Mouse (Mus musculus) cerebellum, adult 8-10 months (tissue): ENCODE data around the gene Dnmt3a.

Experiments
- DNase-seq: peaks from one replicate; pipeline ENCODE4 v3.0.0; 2022

Gene Dnmt3a

GRCm38 (mm10) chr12:3930090-3930865 lies 124.5 kb downstream of the Dnmt3a start:
- DNase-seq = peak; percentile 60

- DNase-seq = no peak
Observed at GRCm38 (mm10) chr12:3942026-3942425, 136.2 kb downstream of the Dnmt3a start.

GRCm38 (mm10) chr12:3944454-3945073 lies 138.8 kb downstream of the Dnmt3a start:
- no peak for DNase-seq

- DNase-seq = no peak
Observed at GRCm38 (mm10) chr12:3947503-3947902, 141.7 kb downstream of the Dnmt3a start.

GRCm38 (mm10) chr12:3954651-3955050 lies 148.8 kb downstream of the Dnmt3a start, which contains the start of gene Pomc:
Gene Pomc, plus strand, starts transcription at chr12:3954951.
- no peak for DNase-seq

GRCm38 (mm10) chr12:3955371-3955770 lies 149.6 kb downstream of the Dnmt3a start:
- no peak for DNase-seq

- no peak for DNase-seq
Observed at GRCm38 (mm10) chr12:3956351-3956750, 150.5 kb downstream of the Dnmt3a start.

- DNase-seq = peak; percentile 86
Observed at GRCm38 (mm10) chr12:3959791-3960543, 154.2 kb downstream of the Dnmt3a start.

- peak; percentile 48 for DNase-seq
Observed at GRCm38 (mm10) chr12:3960553-3960952, 154.7 kb downstream of the Dnmt3a start.
